Mouse (Mus musculus) monocyte, adult 2 months (primary cell): ENCODE results near the gene Nr1h4.

Experiments
- DNase-seq, 2 experiments: peaks; one replicate each; pipeline ENCODE4 v3.0.0; 2022; ENCODE audit warnings: low spot score in 2 of 2, low read depth in 1 of 2

The Nr1h4 gene

GRCm38 (mm10) chr10:89521790-89522431, 11.5 kb downstream of the Nr1h4 start:
- no peak for DNase-seq

- DNase-seq: no peak
Measured at GRCm38 (mm10) chr10:89520381-89520780, 13.0 kb downstream of the Nr1h4 start.

- no peak for DNase-seq
Measured at GRCm38 (mm10) chr10:89519226-89519625, 14.2 kb downstream of the Nr1h4 start.

- DNase-seq: no peak
Measured at GRCm38 (mm10) chr10:89518365-89518764, 15.0 kb downstream of the Nr1h4 start.

GRCm38 (mm10) chr10:89515813-89516212, 17.6 kb downstream of the Nr1h4 start:
- DNase-seq: no peak

GRCm38 (mm10) chr10:89512562-89512961, 20.8 kb downstream of the Nr1h4 start:
- DNase-seq: no peak

GRCm38 (mm10) chr10:89510547-89510946, 22.8 kb downstream of the Nr1h4 start:
- no peak for DNase-seq

GRCm38 (mm10) chr10:89508567-89508966, 24.8 kb downstream of the Nr1h4 start:
- DNase-seq: no peak

GRCm38 (mm10) chr10:89506479-89506878, 26.9 kb downstream of the Nr1h4 start:
- no peak for DNase-seq

GRCm38 (mm10) chr10:89505592-89505955, 27.8 kb downstream of the Nr1h4 start:
- no peak for DNase-seq

GRCm38 (mm10) chr10:89504952-89505591, 28.3 kb downstream of the Nr1h4 start:
- DNase-seq: no peak

- DNase-seq: no peak
Measured at GRCm38 (mm10) chr10:89502986-89503560, 30.3 kb downstream of the Nr1h4 start.

GRCm38 (mm10) chr10:89501902-89502301, 31.5 kb downstream of the Nr1h4 start:
- DNase-seq: no peak

- DNase-seq: no peak
Measured at GRCm38 (mm10) chr10:89495537-89495936, 37.8 kb downstream of the Nr1h4 start.

- no peak for DNase-seq
Measured at GRCm38 (mm10) chr10:89491321-89491720, 42.1 kb downstream of the Nr1h4 start.

GRCm38 (mm10) chr10:89490250-89490649, 43.1 kb downstream of the Nr1h4 start:
- no peak for DNase-seq

- DNase-seq: no peak
Measured at GRCm38 (mm10) chr10:89489459-89489858, 43.9 kb downstream of the Nr1h4 start.

- no peak for DNase-seq
Measured at GRCm38 (mm10) chr10:89486995-89487742, 46.2 kb downstream of the Nr1h4 start.

GRCm38 (mm10) chr10:89484907-89485306, 48.5 kb downstream of the Nr1h4 start:
- DNase-seq: no peak

GRCm38 (mm10) chr10:89483812-89484602, 49.4 kb downstream of the Nr1h4 start:
- no peak for DNase-seq

GRCm38 (mm10) chr10:89483113-89483512, 50.3 kb downstream of the Nr1h4 start:
- DNase-seq: no peak
